Mouse (Mus musculus) CH12.LX (cell line): ENCODE results near the gene Syt8. TPM values are rescaled to one million over a fixed set of nuclear protein-coding genes. Genes with fewer than 3 reads are reported as not detected.
A peak's percentile ranks its signal among the peaks of the same experiment; 100 is the strongest.

ENCODE experiments used
- DNase-seq: peaks from one replicate; pipeline ENCODE4 v3.0.0-alpha.2; 2013; ENCODE audit errors: extremely low read depth
- H3K27ac ChIP-seq: 2 replicates; pipeline ENCODE4 v1.5.1; 2012; ENCODE audit warnings: low read depth, mild to moderate bottlenecking, control low read depth, moderate library complexity; ENCODE audit not compliant: insufficient read depth
- H3K27me3 ChIP-seq: replicated peaks from 2 replicates; pipeline ENCODE3; 2012; ENCODE audit warnings: inconsistent platforms
- H3K36me3 ChIP-seq, 2 experiments: replicated peaks in 1 of 2; 2 replicates each; pipeline versions ENCODE3 to v1.6.1; 2012; ENCODE audit warnings: inconsistent platforms in 1 of 2, low read length in 1 of 2, mild to moderate bottlenecking in 1 of 2, mixed read lengths in 1 of 2, moderate library complexity in 1 of 2; ENCODE audit not compliant: control insufficient read depth in 1 of 2, insufficient read depth in 1 of 2
- H3K4me1 ChIP-seq, 2 experiments: 2 replicates each; pipeline ENCODE4 v1.6.1; 2012; ENCODE audit warnings: inconsistent platforms in 1 of 2, moderate library complexity in 1 of 2; ENCODE audit not compliant: insufficient read depth in 2 of 2, control insufficient read depth in 1 of 2
- H3K4me2 ChIP-seq: 2 replicates; pipeline ENCODE4 v1.6.1; 2012; ENCODE audit warnings: low read depth, mild to moderate bottlenecking, control low read depth; ENCODE audit not compliant: poor library complexity, insufficient read depth, severe bottlenecking
- H3K4me3 ChIP-seq, 3 experiments: fragments of 150-350 bp in 1 of 3; sonication (generic) in 1 of 3; replicated peaks in 1 of 3; 2 replicates each; pipeline versions ENCODE3 to v1.5.1; 2011 to 2012; ENCODE audit warnings: low read depth in 2 of 3, low read length in 2 of 3, mild to moderate bottlenecking in 2 of 3, moderate library complexity in 2 of 3, control low read depth in 1 of 3, improper control_type of control experiment in 1 of 3, inconsistent platforms in 1 of 3, mixed read lengths in 1 of 3; ENCODE audit not compliant: poor library complexity in 1 of 3
- H3K79me2 ChIP-seq: replicated peaks from 2 replicates; pipeline ENCODE4 v1.6.1; 2012; ENCODE audit warnings: mild to moderate bottlenecking, moderate library complexity; ENCODE audit not compliant: control insufficient read depth, poor library complexity, insufficient read depth, severe bottlenecking; ENCODE audit errors: extremely low read depth
- H3K9ac ChIP-seq: 2 replicates; pipeline ENCODE4 v1.6.1; 2012; ENCODE audit warnings: low read depth, mild to moderate bottlenecking, control low read depth, moderate library complexity; ENCODE audit not compliant: insufficient read depth
- H3K9me3 ChIP-seq: replicated peaks from 2 replicates; pipeline ENCODE3; 2012; ENCODE audit warnings: low read length, inconsistent platforms, mixed read lengths
- BHLHE40 ChIP-seq: IDR thresholded peaks from 2 replicates; pipeline ENCODE4 v1.6.1; 2011; ENCODE audit warnings: mild to moderate bottlenecking, low read depth, low read length, improper control_type of control experiment
- CHD2 ChIP-seq: IDR thresholded peaks from 2 replicates; pipeline ENCODE4 v1.6.1; 2011; ENCODE audit warnings: low read length, improper control_type of control experiment
- ELF1 ChIP-seq: IDR thresholded peaks from 2 replicates; pipeline ENCODE4 v1.6.1; 2014; ENCODE audit warnings: low read depth, mild to moderate bottlenecking, inconsistent platforms, low read length, improper control_type of control experiment
- EP300 ChIP-seq: IDR thresholded peaks from 2 replicates; pipeline ENCODE4 v1.6.1; 2011; ENCODE audit warnings: low read length, improper control_type of control experiment
- GABPA ChIP-seq: IDR thresholded peaks from 2 replicates; pipeline ENCODE4 v1.6.1; 2012; ENCODE audit warnings: low read depth, low read length, improper control_type of control experiment, inconsistent platforms; ENCODE audit not compliant: insufficient replicate concordance
- IRF4 ChIP-seq: IDR thresholded peaks from 2 replicates; pipeline ENCODE4 v1.6.1; 2014; ENCODE audit warnings: low read depth, mild to moderate bottlenecking, inconsistent platforms, low read length, improper control_type of control experiment
- JUN ChIP-seq: IDR thresholded peaks from 2 replicates; pipeline ENCODE4 v1.6.1; 2011; ENCODE audit warnings: low read depth, mild to moderate bottlenecking, low read length, improper control_type of control experiment, moderate library complexity; ENCODE audit not compliant: insufficient read depth
- JUND ChIP-seq: conservative IDR thresholded peaks from 2 replicates; pipeline ENCODE4 v1.6.1; 2011; ENCODE audit warnings: low read depth, low read length, improper control_type of control experiment
- MAFK ChIP-seq: IDR thresholded peaks from 2 replicates; pipeline ENCODE4 v1.6.1; 2011; ENCODE audit warnings: low read length, improper control_type of control experiment; ENCODE audit not compliant: insufficient replicate concordance
- MAX ChIP-seq: IDR thresholded peaks from 2 replicates; pipeline ENCODE4 v1.6.1; 2011; ENCODE audit warnings: low read length, improper control_type of control experiment
- MEF2A ChIP-seq: IDR thresholded peaks from 2 replicates; pipeline ENCODE4 v1.6.1; 2014; ENCODE audit warnings: low read depth, mild to moderate bottlenecking, inconsistent platforms, low read length, improper control_type of control experiment, borderline replicate concordance
- PAX5 ChIP-seq: IDR thresholded peaks from 2 replicates; pipeline ENCODE4 v1.6.1; 2012; ENCODE audit warnings: low read length, inconsistent platforms, mixed read lengths
- POLR2A ChIP-seq: IDR thresholded peaks from 2 replicates; pipeline ENCODE4 v1.6.1; 2011; ENCODE audit warnings: low read depth, mild to moderate bottlenecking, improper control_type of control experiment, low read length
- RAD21 ChIP-seq: IDR thresholded peaks from 2 replicates; pipeline ENCODE4 v1.6.1; 2011; ENCODE audit warnings: low read depth, mild to moderate bottlenecking, low read length, improper control_type of control experiment, moderate library complexity
- SMC3 ChIP-seq: IDR thresholded peaks from 2 replicates; pipeline ENCODE4 v1.6.1; 2011; ENCODE audit warnings: low read depth, low read length, improper control_type of control experiment
- TBP ChIP-seq: conservative IDR thresholded peaks from 2 replicates; pipeline ENCODE4 v1.6.1; 2011; ENCODE audit warnings: low read depth, low read length, improper control_type of control experiment
- UBTF ChIP-seq: IDR thresholded peaks from 2 replicates; pipeline ENCODE4 v1.6.1; 2012; ENCODE audit warnings: low read depth, mild to moderate bottlenecking, inconsistent platforms, low read length, improper control_type of control experiment, moderate library complexity
- USF1 ChIP-seq: IDR thresholded peaks from 2 replicates; pipeline ENCODE4 v1.6.1; 2014; ENCODE audit warnings: low read depth, mild to moderate bottlenecking, inconsistent platforms, low read length, improper control_type of control experiment
- USF2 ChIP-seq: conservative IDR thresholded peaks from 2 replicates; pipeline ENCODE4 v1.6.1; 2011; ENCODE audit warnings: low read depth, low read length, improper control_type of control experiment
- ZKSCAN1 ChIP-seq: IDR thresholded peaks from 2 replicates; pipeline ENCODE4 v1.6.1; 2012; ENCODE audit warnings: low read depth, inconsistent platforms, low read length, improper control_type of control experiment, borderline replicate concordance
- ZMIZ1 ChIP-seq: IDR thresholded peaks from 2 replicates; pipeline ENCODE4 v1.6.1; 2012; ENCODE audit warnings: low read depth, mild to moderate bottlenecking, inconsistent platforms, low read length, improper control_type of control experiment
- dilution Hi-C: fragments of 300-500 bp; cut with MboI; formaldehyde crosslinking; loops from 2 replicates; pipeline ENCODE4 v1.14.3; 2020; ENCODE audit warnings: low sequenced_read_pairs; ENCODE audit not compliant: extremely low pct_unique_long_range_greater_than_20kb, extremely low pct_ligation_motif_present
- in situ Hi-C: fragments of 300-500 bp; cut with MboI; formaldehyde crosslinking; loops from 3 replicates; pipeline ENCODE4 v1.14.3; 2019; ENCODE audit warnings: low sequenced_read_pairs, low pct_ligation_motif_present, low pct_unique_long_range_greater_than_20kb, mixed read lengths
- polyA plus RNA-seq: library from polyadenylated mRNA; unstranded; fragments of >175 nt; gene quantifications from 2 replicates; pipeline ENCODE4 v1.2.1, GENCODE M21; 2012; ENCODE audit warnings: low read depth; ENCODE audit not compliant: insufficient read length
- total RNA-seq, 2 experiments: library from RNA; depleted of rRNA; stranded (reverse); fragments of 300-350 nt in 1 of 2; fragments of >200 nt in 1 of 2; gene quantifications; 2 replicates each; pipeline ENCODE4 v1.2.3; 2012 to 2014

Gene Syt8
- total and polyA plus RNA-seq, 3 experiments, result not detected

GRCm38 (mm10) chr7:142391609-142392008, 43.0 kb upstream of the Syt8 start:
- dilution Hi-C loops (no loop called here), in situ Hi-C loops (no loop called here)
- no peak overlapping the region for H3K4me3 ChIP-seq
- H3K9me3 ChIP-seq, result no peaks in the 10 kb centered on the region
- no peak overlapping the region for H3K4me2 ChIP-seq
- 0 out of 2 replicates have a peak, but pooled peaks cover 2% of the 10 kb centered on the region for H3K79me2 ChIP-seq
- H3K27me3 ChIP-seq, result no peaks in the 10 kb centered on the region
- H3K36me3 ChIP-seq, result no peaks in the 10 kb centered on the region
- peaks cover 24 to 57% of the 10 kb centered on the region in 2 experiments for H3K4me1 ChIP-seq
- H3K9ac ChIP-seq, result no peak overlapping the region
- TF ChIP-seq USF2 (no peak), BHLHE40 (no peak), RAD21 (no peak), USF1 (no peak), PAX5 (no peak), IRF4 (no peak), MAX (no peak), SMC3 (no peak), ZKSCAN1 (no peak), UBTF (no peak), TBP (no peak), JUND (no peak), MEF2A (no peak), CHD2 (no peak)
- no peak overlapping the region for H3K27ac ChIP-seq
- no peak for DNase-seq

GRCm38 (mm10) chr7:142393191-142393590, 41.5 kb upstream of the Syt8 start:
- peak overlapping the region; percentile 11; the same call in 1 of the 2 replicates for H3K27ac ChIP-seq
- no peaks in the 10 kb centered on the region for H3K79me2 ChIP-seq
- no peak overlapping the region for H3K4me3 ChIP-seq
- peak; percentile 84 for DNase-seq
- H3K27me3 ChIP-seq, result no peaks in the 10 kb centered on the region
- TF ChIP-seq POLR2A (0 out of 2 replicates have a peak, but pooled peaks have one; percentile 21), MAFK (peak; percentile 92), JUND (no peak; the same call in 1 of the 2 replicates), CHD2 (peak; percentile 79), ZMIZ1 (no peak), ELF1 (no peak), JUN (0 out of 2 replicates have a peak, but pooled peaks have one; percentile 14), GABPA (no peak), IRF4 (peak; percentile 25; the same call in 1 of the 2 replicates), EP300 (0 out of 2 replicates have a peak, but pooled peaks have one; percentile 26)
- TF ChIP-seq, all 38 proteins: peak for 6
- in situ Hi-C loops, result no loop called here
- dilution Hi-C loops, result no loop called here
- H3K9ac ChIP-seq, result no peak overlapping the region
- H3K9me3 ChIP-seq, result no peaks in the 10 kb centered on the region
- no peak overlapping the region for H3K4me2 ChIP-seq
- H3K36me3 ChIP-seq, result no peaks in the 10 kb centered on the region
- H3K4me1 ChIP-seq, result peaks cover 24 to 56% of the 10 kb centered on the region in 2 experiments
